Mouse (Mus musculus) olfactory bulb, adult 2 months (tissue): ENCODE measurements around the gene Slc5a2. TPM values are rescaled to one million over a fixed set of nuclear protein-coding genes. Genes with fewer than 3 reads are reported as not detected.

Source experiments
- H3K27ac ChIP-seq: fragments of 200-500 bp; 2 replicates; pipeline ENCODE4 v1.5.1; 2012; ENCODE audit warnings: low read depth, low read length; ENCODE audit not compliant: insufficient read depth
- H3K4me1 ChIP-seq: fragments of 200-500 bp; 2 replicates; pipeline ENCODE4 v1.6.1; 2012; ENCODE audit warnings: low read length; ENCODE audit not compliant: control insufficient read depth, insufficient read depth
- H3K4me3 ChIP-seq: fragments of 200-500 bp; 2 replicates; pipeline ENCODE4 v1.5.1; 2012; ENCODE audit warnings: mild to moderate bottlenecking, low read depth, low read length, moderate library complexity; ENCODE audit not compliant: insufficient read depth
- CTCF ChIP-seq: fragments of 200-500 bp; IDR thresholded peaks from 2 replicates; pipeline ENCODE4 v1.5.1; 2012; ENCODE audit warnings: low read depth, mild to moderate bottlenecking, low read length, moderate library complexity; ENCODE audit not compliant: insufficient read depth
- POLR2A ChIP-seq: fragments of 200-500 bp; IDR thresholded peaks from 2 replicates; pipeline ENCODE4 v1.6.1; 2012; ENCODE audit warnings: mild to moderate bottlenecking, low read depth, low read length, moderate library complexity; ENCODE audit not compliant: insufficient read depth
- WGBS: fragments of 180-500 bp; shearing (Covaris S2); methylation state at CpG from one replicate; pipeline ENCODE4 v1.1.7; 2018; 5-methylcytosine and 5-hydroxymethylcytosine counted together
- polyA plus RNA-seq: library from polyadenylated mRNA; stranded (reverse); fragments of >200 nt; gene quantifications from 2 replicates; pipeline ENCODE4 v1.2.4, GENCODE M21; 2012; ENCODE audit warnings: low replicate concordance; ENCODE audit not compliant: missing spikeins, insufficient read depth, insufficient read length

Slc5a2 gene
- polyA plus RNA-seq, 1 experiment, result not detected

GRCm38 (mm10) chr7:128304198-128304597 lies 38.7 kb downstream of the Slc5a2 start:
- H3K4me1 ChIP-seq, result peaks cover 3% of the 10 kb centered on the region; the same call in 1 of the 2 replicates
- TF ChIP-seq POLR2A (no peak), CTCF (no peak)
- no peak overlapping the region for H3K4me3 ChIP-seq
- WGBS, result 79% methylated on average over 6 of the region's 6 CpGs
- no peak overlapping the region for H3K27ac ChIP-seq

- 4% methylated on average over 5 of the region's 5 CpGs for WGBS
- no peak for TF ChIP-seq POLR2A
- TF ChIP-seq CTCF, result no peak
Measured at GRCm38 (mm10) chr7:128304907-128305306, 39.5 kb downstream of the Slc5a2 start.

GRCm38 (mm10) chr7:128307851-128308250 lies 42.4 kb downstream of the Slc5a2 start:
- no peak for TF ChIP-seq POLR2A
- TF ChIP-seq CTCF, result no peak
- Histone ChIP-seq H3K27ac (no peak overlapping the region), H3K4me1 (peaks cover 24% of the 10 kb centered on the region), H3K4me3 (no peak overlapping the region)

More at GRCm38 (mm10) chr7:128304907-128305306, 39.5 kb downstream of the Slc5a2 start:
- Histone ChIP-seq H3K27ac (no peak overlapping the region), H3K4me1 (peaks cover 6% of the 10 kb centered on the region; the same call in 1 of the 2 replicates), H3K4me3 (no peak overlapping the region)

- Histone ChIP-seq H3K27ac (no peak overlapping the region), H3K4me3 (no peak overlapping the region), H3K4me1 (peaks cover 24% of the 10 kb centered on the region)
- TF ChIP-seq POLR2A (no peak), CTCF (no peak)
- WGBS, result 41% methylated on average over 3 of the region's 3 CpGs
Measured at GRCm38 (mm10) chr7:128309216-128309615, 43.8 kb downstream of the Slc5a2 start.

GRCm38 (mm10) chr7:128309776-128310175 lies 44.3 kb downstream of the Slc5a2 start:
- peaks cover 24% of the 10 kb centered on the region for H3K4me1 ChIP-seq
- 28% methylated on average over 1 of the region's 1 CpGs for WGBS
- no peak overlapping the region for H3K4me3 ChIP-seq
- TF ChIP-seq POLR2A, result no peak
- no peak for TF ChIP-seq CTCF
- peak overlapping the region; percentile 28; the same call in 1 of the 2 replicates for H3K27ac ChIP-seq

- Histone ChIP-seq H3K4me3 (no peak overlapping the region), H3K27ac (peak overlapping the region; percentile 28; the same call in 1 of the 2 replicates), H3K4me1 (peaks cover 24% of the 10 kb centered on the region)
- 42% methylated on average over 8 of the region's 8 CpGs for WGBS
- no peak for TF ChIP-seq POLR2A
- TF ChIP-seq CTCF, result no peak
Measured at GRCm38 (mm10) chr7:128310229-128310688, 44.8 kb downstream of the Slc5a2 start.

GRCm38 (mm10) chr7:128311263-128311662 lies 45.8 kb downstream of the Slc5a2 start:
- H3K27ac ChIP-seq, result no peak overlapping the region
- no peak for TF ChIP-seq CTCF
- no peak for TF ChIP-seq POLR2A
- H3K4me1 ChIP-seq, result peaks cover 24% of the 10 kb centered on the region
- 83% methylated on average over 3 of the region's 3 CpGs for WGBS
- no peak overlapping the region for H3K4me3 ChIP-seq

GRCm38 (mm10) chr7:128311811-128312210 lies 46.4 kb downstream of the Slc5a2 start:
- TF ChIP-seq CTCF (no peak), POLR2A (no peak)

GRCm38 (mm10) chr7:128312375-128313059 lies 47.1 kb downstream of the Slc5a2 start:
- 52% methylated on average over 13 of the region's 13 CpGs for WGBS
- no peak overlapping the region for H3K27ac ChIP-seq
- no peak overlapping the region for H3K4me3 ChIP-seq
- H3K4me1 ChIP-seq, result peaks cover 24% of the 10 kb centered on the region
- no peak for TF ChIP-seq POLR2A

More at GRCm38 (mm10) chr7:128311811-128312210, 46.4 kb downstream of the Slc5a2 start:
- WGBS, result 65% methylated on average over 8 of the region's 8 CpGs
- H3K4me3 ChIP-seq, result no peak overlapping the region
- no peak overlapping the region for H3K27ac ChIP-seq
- peaks cover 24% of the 10 kb centered on the region for H3K4me1 ChIP-seq
